Mouse (Mus musculus) E14TG2a.4 (cell line): ENCODE measurements around the gene Il18.

ENCODE experiments used
- CTCF ChIP-seq: conservative IDR thresholded peaks from 2 replicates; pipeline ENCODE4 v1.5.1; 2014; ENCODE audit warnings: low read length
- NANOG ChIP-seq: IDR thresholded peaks from 2 replicates; pipeline ENCODE4 v1.6.1; 2014; ENCODE audit warnings: borderline replicate concordance, low read length, mixed read lengths
- POU5F1 ChIP-seq: IDR thresholded peaks from 2 replicates; pipeline ENCODE4 v1.6.1; 2014; ENCODE audit warnings: low read length, borderline replicate concordance

GRCm38 (mm10) chr9:50507570-50507969 lies 47.1 kb upstream of the Il18 start:
- TF ChIP-seq CTCF: no peak
- TF ChIP-seq POU5F1: no peak
- no peak for TF ChIP-seq NANOG
